Mouse (Mus musculus): ENCODE measurements at regions not wholly inside any gene's neighbourhood (a gene's known extent, or its start where the extent isn't known, plus 50 kb on each side); places are given as distances from the start of the nearest gene placed in this dataset.

DNA sequence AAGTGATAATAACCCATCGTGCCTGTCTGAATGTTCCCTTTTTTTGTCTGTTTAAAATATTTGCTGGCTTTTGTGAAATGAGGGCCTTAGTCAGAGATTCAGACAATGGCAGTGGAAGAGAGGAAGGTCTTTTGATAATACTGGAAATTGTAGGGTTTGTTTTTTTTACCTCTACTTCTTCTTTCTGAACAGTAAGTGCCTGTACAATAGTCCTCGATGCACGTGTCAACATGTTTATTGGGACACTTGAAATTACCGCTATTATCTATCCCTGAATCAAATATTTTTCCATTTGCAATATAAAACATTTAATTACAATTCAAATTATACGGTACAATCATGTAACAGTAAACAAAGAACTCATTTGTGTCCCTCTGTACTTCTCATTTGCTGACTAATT is 733.5 kb downstream of the Fam19a2 start:
- DNase-seq, result no peak
- intact Hi-C loops (cut with DNase I), result no loop called here

DNA sequence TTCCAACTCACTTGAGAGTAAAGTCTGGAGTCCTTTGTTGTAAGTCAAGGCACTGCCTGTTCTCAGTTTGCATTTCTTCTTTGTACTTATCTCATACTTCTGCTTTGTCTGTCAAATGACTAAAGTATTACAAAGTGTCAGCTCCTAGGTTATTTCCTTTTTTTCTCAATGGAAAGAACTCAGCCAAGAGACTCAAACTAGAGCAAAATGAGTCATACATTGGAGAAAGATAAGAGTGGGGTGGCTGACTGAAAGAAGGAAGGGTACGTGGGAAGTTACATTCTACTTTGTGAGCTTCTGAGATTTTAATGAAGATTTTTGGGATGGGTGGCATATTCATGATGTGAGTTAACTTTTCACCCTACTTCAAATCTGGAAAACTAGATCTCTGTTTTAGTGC is 735.2 kb downstream of the Fam19a2 start:
- intact Hi-C loops (cut with DNase I), result no loop called here
- no peak for DNase-seq

DNA sequence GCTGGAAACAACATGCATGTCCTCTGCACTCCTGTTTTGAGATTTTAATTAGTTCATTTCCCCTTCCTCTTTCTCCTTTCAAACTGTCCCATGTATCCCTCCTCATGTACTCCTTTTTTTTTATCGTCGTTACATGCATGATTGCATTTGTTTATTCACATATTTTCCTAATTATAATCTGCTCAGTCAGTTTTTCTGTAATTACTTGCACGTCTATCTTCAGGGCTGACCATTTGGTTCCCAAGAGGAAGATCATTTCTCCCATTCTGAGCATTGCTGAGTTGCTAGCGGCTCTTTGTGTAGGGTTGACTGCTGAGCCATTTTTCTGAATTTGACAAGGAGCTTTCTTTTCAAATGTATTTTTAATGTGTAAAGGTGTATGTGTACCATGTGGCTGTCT is 781.2 kb downstream of the Fam19a2 start:
- intact Hi-C loops (cut with DNase I), result no loop called here
- DNase-seq, result no peak

DNA sequence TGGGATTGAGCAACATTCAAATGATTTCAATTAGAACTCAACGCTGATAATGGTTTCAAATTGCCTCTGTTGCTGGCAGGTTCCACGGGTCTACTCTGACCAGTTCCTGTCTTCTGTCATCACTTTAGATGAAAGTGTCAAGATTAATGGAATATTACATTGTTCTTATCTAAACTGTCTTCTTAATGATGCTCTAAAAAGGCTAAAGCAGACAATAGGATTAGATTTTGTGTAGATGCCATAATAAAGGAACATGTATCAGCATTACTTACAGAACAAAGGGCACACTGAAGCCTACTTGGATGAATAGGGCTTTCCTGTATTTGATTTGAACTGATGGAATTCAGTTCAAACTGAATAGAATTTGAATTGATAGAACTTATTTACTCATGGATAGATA is 782.0 kb downstream of the Fam19a2 start:
- intact Hi-C loops (cut with DNase I), result no loop called here
- DNase-seq, result no peak

DNA sequence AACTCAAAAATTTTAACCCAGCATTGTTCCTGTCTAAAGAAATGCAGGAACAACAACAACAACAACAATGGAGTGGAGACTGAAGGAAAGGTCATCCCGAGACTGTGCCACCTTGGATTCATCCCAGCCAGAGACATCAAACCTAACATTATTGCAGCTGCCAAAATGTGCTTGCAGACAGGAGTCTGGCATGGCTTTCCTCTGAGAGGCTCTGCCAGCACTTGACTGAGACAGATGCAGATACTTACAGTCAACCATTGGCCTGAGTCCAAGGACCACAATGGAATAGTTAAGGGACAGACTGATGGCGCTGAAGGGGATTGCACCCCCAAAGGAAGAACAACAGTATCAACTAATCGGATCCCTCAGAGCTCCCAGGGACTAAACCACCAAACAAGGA is 819.0 kb downstream of the Fam19a2 start:
- DNase-seq, result peak; percentile 21 to 64
- intact Hi-C loops (cut with DNase I), result no loop called here

DNA sequence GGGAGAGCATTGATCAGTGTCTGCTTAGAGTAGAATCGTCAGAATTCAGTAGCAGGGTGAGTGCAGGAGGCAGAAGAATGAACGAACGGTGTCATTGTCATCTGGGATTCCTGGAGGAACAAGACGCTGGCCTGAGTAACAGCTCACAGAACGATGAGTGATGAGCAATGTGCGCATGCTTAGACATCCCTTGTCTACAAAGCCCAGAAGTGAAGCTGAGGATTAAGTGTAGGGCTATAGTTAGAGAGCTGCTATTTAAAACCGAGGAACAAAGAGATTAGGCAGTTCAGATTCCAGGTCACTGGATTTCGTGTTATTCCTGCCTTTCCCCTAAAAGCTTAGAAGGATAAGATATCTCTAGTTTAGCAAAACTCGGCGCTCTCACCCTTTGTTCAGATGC is 826.8 kb downstream of the Fam19a2 start:
- DNase-seq, result no peak
- intact Hi-C loops (cut with DNase I), result no loop called here

DNA sequence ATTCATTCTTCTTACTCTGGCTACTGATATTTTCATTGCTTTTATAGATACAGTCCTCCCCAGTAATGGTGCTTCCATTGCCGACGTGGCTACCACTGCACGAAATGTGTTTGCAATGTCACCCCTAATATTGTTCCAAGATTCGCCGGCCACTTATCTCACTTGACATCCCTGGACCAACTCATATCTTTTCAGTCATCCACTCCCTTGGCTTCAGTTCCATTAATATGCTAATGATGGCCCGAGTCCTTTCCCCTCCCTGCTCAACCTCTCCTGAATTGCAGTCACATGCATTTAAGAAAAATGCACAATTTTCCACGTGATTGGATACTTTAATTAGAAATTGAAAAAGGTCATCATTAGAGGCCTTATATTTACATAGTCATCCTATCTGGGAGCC is 827.6 kb downstream of the Fam19a2 start:
- no peak for DNase-seq
- intact Hi-C loops (cut with DNase I), result no loop called here

DNA sequence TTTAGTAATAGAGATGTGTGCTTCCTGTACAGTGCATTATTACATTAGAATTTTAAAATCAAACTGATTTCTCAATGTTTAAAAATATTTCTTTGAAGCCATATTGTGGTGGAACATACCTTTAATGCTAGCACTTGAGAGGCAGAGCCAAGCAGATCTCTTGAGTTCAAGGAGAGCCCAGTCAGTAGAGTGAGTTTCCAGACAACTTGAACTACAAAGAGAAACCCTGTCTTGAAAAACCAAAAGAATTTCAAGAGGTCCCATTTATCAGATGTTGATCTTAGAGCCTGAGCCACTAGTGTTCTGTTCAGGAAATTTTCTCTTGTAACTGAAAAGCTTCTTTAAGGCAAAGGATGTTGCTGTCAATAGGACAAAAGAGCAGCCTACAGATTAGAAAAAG is 855.8 kb downstream of the Fam19a2 start:
- no peak for DNase-seq
- intact Hi-C loops (cut with DNase I), result no loop called here

DNA sequence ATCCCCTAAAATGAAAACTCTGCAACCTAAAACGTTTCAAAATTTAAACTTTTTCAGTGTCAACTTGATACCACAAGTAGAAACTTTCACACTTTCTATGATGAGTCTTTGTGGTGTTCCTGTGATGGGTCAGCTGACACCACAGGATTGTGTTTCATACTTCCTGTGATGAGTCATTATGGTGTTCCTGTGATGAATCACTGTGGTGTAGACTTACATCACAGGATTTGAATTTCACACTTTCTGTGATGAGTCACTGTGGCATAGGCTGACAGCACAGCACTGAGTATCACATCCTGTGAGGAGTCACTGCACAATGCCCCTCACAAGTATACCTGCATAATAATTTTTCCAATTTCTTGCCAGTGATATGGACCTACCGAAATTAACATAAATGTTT is 874.7 kb downstream of the Fam19a2 start:
- intact Hi-C loops (cut with DNase I), result no loop called here
- DNase-seq, result no peak

DNA sequence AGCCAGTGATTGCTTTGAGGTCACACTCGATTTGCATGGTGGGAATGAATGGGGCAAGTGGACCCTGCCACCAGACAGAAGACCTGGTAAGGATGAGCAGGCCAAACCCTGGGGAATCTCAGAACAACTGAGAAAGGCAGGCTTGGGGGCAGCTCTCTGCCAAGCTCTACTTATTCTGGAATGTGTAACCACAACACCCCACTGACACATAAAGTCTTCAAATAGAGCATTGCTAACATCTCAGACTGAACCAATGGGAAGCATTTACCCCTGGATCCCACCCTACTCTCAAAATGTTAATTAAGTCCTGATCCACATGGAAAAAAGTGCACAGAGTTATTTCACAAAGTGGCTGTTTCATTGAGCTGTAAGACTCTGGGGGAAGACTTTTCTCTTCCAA is 878.5 kb downstream of the Fam19a2 start:
- intact Hi-C loops (cut with DNase I), result no loop called here
- no peak for DNase-seq

DNA sequence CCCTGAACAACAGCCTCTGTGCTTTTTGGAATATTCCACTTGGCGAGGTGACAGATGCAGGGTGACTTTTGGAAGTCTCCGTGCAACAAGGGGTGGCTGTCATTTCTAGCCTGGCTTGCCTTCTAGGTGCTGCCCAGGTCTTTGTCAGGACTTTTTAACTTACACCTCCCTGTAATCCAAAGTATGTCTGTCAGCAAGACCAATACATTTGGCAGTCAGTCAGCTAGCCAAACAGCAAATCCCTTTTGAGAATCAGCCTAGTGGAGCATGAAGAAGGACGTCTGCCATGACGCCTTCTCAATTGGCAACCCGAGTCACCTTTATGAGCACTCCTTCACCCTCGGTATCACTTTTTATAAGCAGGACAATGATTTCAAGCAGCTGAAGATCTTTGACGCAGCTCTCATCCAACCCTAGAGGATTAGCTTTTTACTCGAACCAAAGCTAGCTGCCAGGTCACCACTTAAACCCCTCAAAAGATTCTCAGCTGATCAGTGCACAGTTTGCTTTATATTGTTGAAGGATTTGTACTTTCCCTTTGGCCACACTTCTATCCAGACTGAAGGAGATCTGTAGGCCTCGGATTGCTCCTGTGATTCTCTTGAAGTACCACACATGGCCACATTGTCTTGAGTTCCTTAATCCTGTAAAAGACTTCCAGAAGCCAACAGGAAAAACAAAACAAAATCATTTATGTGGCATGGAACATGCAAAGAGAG is 883.1 kb downstream of the Fam19a2 start:
- peak in 1 of 2 experiments; percentile 13 for DNase-seq

DNA sequence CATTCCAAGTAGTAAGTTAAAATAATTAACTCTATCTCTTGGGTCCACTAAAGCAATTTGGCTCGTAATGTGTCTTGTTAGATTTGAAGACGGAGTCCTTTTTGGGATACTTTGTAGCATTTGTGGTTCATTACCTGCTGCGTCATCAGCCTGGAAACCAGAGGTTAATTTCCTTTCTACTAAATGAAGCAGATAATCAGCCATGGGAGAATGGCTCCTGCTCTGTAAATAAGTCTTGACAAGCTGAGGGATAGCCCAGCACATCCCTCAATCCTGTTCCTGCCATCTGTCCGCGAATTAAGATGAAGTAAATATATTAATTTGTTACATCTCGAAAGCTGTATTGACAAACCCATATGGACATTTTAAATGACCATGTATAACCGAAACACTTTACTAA is 899.6 kb downstream of the Fam19a2 start:
- no peak for DNase-seq
- intact Hi-C loops (cut with DNase I), result no loop called here

More for the DNA sequence above, 883.1 kb downstream of the Fam19a2 start:
- intact Hi-C loops (cut with DNase I), result no loop called here

DNA sequence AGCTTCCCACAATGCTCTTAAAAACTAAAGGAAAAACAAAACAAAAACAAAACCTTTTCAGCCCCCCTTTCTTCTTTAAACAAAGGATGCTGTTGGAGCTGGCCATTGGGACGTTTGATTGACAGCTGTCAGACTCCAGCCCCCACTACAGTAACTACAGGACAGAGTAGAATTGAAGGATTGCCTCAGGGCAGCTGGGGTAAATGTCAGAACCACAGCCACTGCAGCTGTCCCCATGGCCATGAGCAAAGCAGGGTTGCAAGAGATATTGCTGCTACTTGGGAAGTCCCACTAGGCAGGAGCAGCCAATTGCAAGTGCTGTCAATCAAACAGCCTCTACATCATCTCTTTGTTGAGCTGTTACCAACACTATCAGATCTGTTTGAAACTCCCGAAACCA is 911.8 kb downstream of the Fam19a2 start:
- DNase-seq, result no peak
- intact Hi-C loops (cut with DNase I), result no loop called here

DNA sequence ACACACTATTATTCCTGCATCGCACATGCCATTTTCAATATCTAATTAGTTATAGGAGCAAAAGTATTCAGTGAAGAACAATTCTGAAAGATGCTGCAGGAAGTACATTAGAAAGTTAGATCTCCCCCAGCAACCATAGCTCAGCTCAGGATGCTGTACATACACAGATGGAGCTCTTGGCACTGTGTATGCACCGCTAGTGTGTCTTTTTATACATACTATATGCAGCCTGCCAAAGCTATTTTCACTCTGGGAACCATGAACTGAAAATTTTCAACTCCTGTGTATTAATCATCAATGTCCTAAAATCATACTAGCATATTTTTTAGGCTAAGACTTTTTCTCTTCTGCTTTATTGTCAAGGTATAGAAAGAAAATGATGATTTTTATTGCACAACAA is 944.5 kb downstream of the Fam19a2 start:
- no peak for DNase-seq
- intact Hi-C loops (cut with DNase I), result no loop called here

DNA sequence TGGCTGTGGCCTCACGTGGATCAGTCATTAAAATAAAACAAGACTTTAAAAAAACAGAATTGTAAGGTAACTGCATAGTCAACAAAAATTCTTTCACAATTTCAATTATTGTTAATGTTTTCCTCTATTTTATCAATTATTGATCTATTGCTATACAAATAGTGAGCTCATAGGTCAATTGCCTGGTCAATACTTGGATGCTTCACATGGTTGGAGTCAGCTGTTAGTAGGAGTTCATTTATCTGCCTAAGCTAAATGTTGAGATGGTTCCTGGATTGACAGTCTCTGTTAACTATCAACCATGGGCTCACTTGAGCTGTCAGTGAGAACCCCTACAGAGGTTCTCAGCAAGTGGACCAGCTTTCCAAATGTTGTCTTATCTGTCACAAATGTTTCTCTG is 955.7 kb downstream of the Fam19a2 start:
- intact Hi-C loops (cut with DNase I), result no loop called here
- DNase-seq, result no peak

DNA sequence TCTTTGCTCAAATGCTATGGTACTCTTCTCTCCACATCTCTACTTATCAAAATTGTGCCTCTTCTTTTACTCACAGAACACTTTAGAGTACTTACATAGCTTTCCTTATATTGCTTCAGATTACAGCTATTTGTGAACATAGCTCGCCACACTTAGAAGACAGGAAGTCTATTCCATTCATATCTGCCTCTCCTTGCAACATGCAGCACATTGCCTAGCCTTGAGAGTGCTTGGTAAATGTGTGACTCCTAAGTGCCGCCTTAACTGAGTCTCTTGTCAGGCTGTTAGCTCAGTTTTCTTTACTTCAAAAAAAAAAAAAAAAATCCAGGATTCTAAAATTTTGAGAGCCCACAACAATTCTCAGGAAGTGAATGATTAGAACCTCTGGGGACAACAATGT is 958.3 kb downstream of the Fam19a2 start:
- DNase-seq, result no peak
- intact Hi-C loops (cut with DNase I), result no loop called here

DNA sequence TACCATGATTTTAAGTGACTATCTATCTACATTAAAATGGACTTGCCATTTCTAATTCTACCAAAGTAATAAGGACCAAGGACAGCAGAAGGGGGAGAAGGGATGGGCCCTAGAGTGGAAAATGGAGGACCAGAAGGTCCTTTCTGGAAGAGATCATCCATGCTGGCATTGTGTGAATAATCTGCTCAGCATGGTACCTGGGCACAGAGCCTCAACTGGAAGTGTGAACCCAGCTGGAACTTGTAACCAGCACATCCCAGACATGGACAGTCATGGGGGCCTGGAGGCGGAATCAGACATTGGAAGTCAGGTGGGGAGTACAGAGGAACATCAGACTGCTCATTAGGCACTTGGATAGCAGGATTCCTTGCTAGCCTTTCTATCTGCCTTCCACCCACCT is 963.3 kb downstream of the Fam19a2 start:
- DNase-seq, result no peak
- intact Hi-C loops (cut with DNase I), result no loop called here

DNA sequence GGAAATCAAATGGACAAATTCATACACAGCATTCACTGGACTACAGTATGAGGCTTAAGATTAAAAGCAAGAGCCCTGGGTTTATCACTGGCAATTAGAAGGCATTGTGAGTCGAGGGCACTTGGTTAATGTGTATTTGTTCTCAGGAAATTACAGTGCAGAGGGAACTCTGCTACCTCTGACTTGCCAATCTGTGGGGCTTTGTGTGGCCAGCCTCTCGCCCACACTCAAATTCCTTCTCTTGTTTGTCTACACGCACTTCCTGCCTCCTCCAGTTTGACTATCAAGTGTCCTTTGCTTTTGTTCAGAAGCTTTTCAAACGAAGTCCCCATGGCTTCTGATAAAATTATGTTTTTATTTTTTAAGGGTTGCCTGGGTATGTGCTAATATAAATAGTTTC is 985.6 kb downstream of the Fam19a2 start:
- intact Hi-C loops (cut with DNase I), result no loop called here
- no peak for DNase-seq

DNA sequence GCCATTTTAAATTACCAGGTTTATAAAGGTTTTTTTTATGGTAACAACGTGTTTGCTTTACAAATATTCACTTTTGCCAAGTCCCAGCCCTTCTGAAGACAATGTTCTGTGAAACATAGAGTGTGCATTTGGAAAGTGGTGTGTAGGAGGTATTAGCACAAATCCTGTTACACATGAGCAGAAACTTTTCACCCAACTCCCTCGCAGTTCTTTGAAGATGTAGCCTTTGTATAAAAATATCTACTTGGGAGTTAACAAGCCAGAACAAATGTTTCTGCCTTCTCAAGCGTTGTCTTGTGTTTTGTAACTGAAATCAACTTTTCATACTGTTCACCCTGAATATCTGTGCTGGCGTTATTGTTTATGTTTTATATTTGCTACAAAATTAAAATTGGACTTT is 986.2 kb downstream of the Fam19a2 start:
- DNase-seq, result no peak
- intact Hi-C loops (cut with DNase I), result no loop called here

DNA sequence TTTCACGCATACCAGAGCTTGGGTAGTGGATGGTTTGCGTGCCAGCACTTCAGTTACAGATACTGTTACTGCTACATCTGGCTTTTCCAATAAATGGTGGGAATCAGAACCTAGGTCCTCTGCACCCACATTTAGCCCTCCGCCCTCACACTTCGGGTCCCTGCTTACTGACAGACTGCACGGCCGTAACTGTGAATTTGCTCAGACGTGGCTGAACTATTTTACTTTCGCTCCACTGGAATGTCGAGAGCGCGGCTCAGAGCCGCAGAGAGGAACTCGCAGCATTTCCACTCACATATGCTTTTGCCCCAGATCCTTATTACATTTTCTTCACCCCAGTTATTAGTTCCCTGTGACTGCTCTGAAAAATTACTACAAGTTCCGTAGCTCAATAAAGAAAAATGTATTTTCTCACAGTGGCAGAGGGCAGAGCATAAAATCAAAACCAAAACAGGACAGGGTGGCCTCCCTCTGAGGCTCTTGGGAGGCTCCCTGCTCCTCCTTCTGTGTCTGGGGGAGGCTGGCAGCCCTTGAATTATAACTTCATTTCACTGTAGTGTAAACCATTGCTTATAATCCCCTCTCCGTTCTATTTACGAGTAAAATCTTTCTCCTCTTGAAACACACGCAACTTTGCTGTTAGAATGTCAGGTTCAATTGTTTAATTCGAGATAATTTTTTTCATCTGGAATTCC is 1024.7 kb downstream of the Fam19a2 start:
- intact Hi-C loops (cut with DNase I), result no loop called here
- peak; percentile 3 to 7 for DNase-seq

DNA sequence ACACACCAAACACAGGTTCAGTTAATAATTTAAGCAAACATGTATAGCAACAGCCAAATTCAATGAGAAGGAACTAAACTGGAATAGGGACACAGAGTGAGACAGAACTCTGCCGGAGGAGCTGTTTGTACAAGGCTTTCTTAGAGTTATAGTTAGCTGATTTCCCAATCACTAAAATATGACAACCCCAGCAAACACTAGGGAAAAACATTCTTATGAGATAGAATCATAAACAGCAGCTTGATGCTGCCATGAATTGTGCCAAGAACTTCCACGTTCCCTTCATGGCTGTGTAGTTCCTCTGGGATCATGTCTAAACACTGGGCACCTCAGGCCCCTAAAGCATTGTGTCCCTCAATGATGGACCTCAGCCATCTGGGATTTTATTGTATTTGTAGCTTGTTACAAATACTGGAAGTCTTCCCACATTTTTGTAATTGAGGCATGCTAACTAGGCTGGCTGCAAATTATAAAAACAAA is 1033.4 kb downstream of the Fam19a2 start:
- intact Hi-C loops (cut with DNase I), result no loop called here
- DNase-seq, result peak in 1 of 2 experiments; percentile 7

DNA sequence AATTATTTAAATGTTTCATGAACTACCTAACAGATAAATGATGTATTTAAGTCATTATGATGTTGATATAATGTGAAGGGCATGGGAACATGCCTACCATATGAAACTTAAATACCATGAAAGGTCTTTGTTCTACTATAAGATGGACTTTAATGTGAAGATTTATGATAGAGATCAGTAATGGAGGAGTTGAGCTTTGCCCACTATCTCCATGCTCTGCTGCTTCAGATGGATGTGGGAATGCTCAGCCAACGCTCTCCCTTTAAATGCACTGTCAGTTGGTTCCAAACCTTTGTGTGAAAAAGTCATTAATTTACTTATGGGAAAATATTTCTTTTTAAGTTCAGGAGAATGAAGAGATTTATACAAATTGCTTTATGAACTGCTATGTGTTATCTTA is 1040.9 kb downstream of the Fam19a2 start:
- DNase-seq, result no peak
- intact Hi-C loops (cut with DNase I), result no loop called here
